Mouse (Mus musculus) lung, postnatal 36 days (tissue): ENCODE data around the gene Fam53b.

Experiments used
- DNase-seq: peaks from one replicate; pipeline ENCODE4 v3.0.0; 2022; ENCODE audit warnings: mixed read lengths

Gene Fam53b

GRCm38 (mm10) chr7:132810879-132811278 lies 2.8 kb downstream of the Fam53b start:
- DNase-seq: peak; percentile 96

- peak; percentile 66 for DNase-seq
Measured at GRCm38 (mm10) chr7:132810368-132810767, 3.3 kb downstream of the Fam53b start.

- DNase-seq: no peak
Measured at GRCm38 (mm10) chr7:132809721-132810120, 4.0 kb downstream of the Fam53b start.

GRCm38 (mm10) chr7:132808841-132809682 lies 4.6 kb downstream of the Fam53b start:
- peak; percentile 51 for DNase-seq

GRCm38 (mm10) chr7:132808051-132808796 lies 5.5 kb downstream of the Fam53b start:
- no peak for DNase-seq

- peak; percentile 94 for DNase-seq
Measured at GRCm38 (mm10) chr7:132806926-132807857, 6.5 kb downstream of the Fam53b start.

- peak; percentile 57 for DNase-seq
Measured at GRCm38 (mm10) chr7:132806286-132806685, 7.4 kb downstream of the Fam53b start.

GRCm38 (mm10) chr7:132804951-132805350 lies 8.7 kb downstream of the Fam53b start:
- DNase-seq: no peak

GRCm38 (mm10) chr7:132804461-132804860 lies 9.2 kb downstream of the Fam53b start:
- peak; percentile 39 for DNase-seq

- peak; percentile 82 for DNase-seq
Measured at GRCm38 (mm10) chr7:132803962-132804361, 9.7 kb downstream of the Fam53b start.

- no peak for DNase-seq
Measured at GRCm38 (mm10) chr7:132803336-132803735, 10.3 kb downstream of the Fam53b start.

GRCm38 (mm10) chr7:132802691-132803090 lies 11.0 kb downstream of the Fam53b start:
- peak; percentile 52 for DNase-seq

GRCm38 (mm10) chr7:132802066-132802465 lies 11.6 kb downstream of the Fam53b start:
- no peak for DNase-seq

- DNase-seq: no peak
Measured at GRCm38 (mm10) chr7:132801509-132801908, 12.2 kb downstream of the Fam53b start.

GRCm38 (mm10) chr7:132800868-132801267 lies 12.8 kb downstream of the Fam53b start:
- DNase-seq: peak; percentile 42

GRCm38 (mm10) chr7:132799119-132800016 lies 14.3 kb downstream of the Fam53b start:
- DNase-seq: peak; percentile 48

- no peak for DNase-seq
Measured at GRCm38 (mm10) chr7:132795141-132795540, 18.5 kb downstream of the Fam53b start.

GRCm38 (mm10) chr7:132793467-132793866 lies 20.2 kb downstream of the Fam53b start:
- DNase-seq: peak; percentile 72

- peak; percentile 61 for DNase-seq
Measured at GRCm38 (mm10) chr7:132790447-132791219, 23.1 kb downstream of the Fam53b start.

- no peak for DNase-seq
Measured at GRCm38 (mm10) chr7:132788826-132789225, 24.9 kb downstream of the Fam53b start.
